Mouse (Mus musculus): ENCODE measurements at regions not wholly inside any gene's neighbourhood (a gene's known extent, or its start where the extent isn't known, plus 50 kb on each side); places are given as distances from the start of the nearest gene placed in this dataset.
"Not testable (repeated sequence)": the region's sequence is repeated elsewhere in the genome, so short reads cannot be mapped to it uniquely, and the experiment has no call there.

GRCm38 (mm10) chr3:21667349-21668143 is 408.9 kb upstream of the Tbl1xr1 start:
- DNase-seq (ENCODE audit: low spot score) = no peak
- no peaks in the 10 kb centered on the region for H3K36me3 ChIP-seq
- H3K27ac ChIP-seq = no peak overlapping the region; the same call in 1 of the 2 replicates
- no peaks in the 10 kb centered on the region for H3K27me3 ChIP-seq (ENCODE audit: low read depth, poor library complexity, severe bottlenecking)
- no peak overlapping the region for H3K4me3 ChIP-seq
- H3K4me1 ChIP-seq = peaks cover 12% of the 10 kb centered on the region
- H3K9me3 ChIP-seq (replicated peaks) = no peaks in the 10 kb centered on the region
- 62% methylated on average over 5 of the region's 5 CpGs for WGBS

GRCm38 (mm10) chr3:21671885-21672284 is 404.6 kb upstream of the Tbl1xr1 start:
- H3K36me3 ChIP-seq = no peaks in the 10 kb centered on the region
- no peaks in the 10 kb centered on the region for H3K27me3 ChIP-seq (ENCODE audit: low read depth, poor library complexity, severe bottlenecking)
- no peaks in the 10 kb centered on the region for H3K9me3 ChIP-seq (replicated peaks)
- no peak overlapping the region for H3K27ac ChIP-seq
- DNase-seq (ENCODE audit: low spot score) = no peak
- peaks cover 12% of the 10 kb centered on the region for H3K4me1 ChIP-seq
- H3K4me3 ChIP-seq = no peak overlapping the region
- 92% methylated on average over 2 of the region's 2 CpGs for WGBS

- Histone ChIP-seq H3K9me3 (replicated peaks) (no peaks in the 10 kb centered on the region), H3K4me3 (no peak overlapping the region), H3K27ac (no peak overlapping the region), H3K4me1 (peaks cover 7% of the 10 kb centered on the region), H3K27me3 (ENCODE audit: low read depth, poor library complexity, severe bottlenecking) (no peaks in the 10 kb centered on the region), H3K36me3 (no peaks in the 10 kb centered on the region)
- 83% methylated on average over 2 of the region's 2 CpGs for WGBS
- DNase-seq (ENCODE audit: low spot score) = no peak
Observed at GRCm38 (mm10) chr3:21672492-21672891, 404.0 kb upstream of the Tbl1xr1 start.

GRCm38 (mm10) chr3:21673466-21673865 is 403.0 kb upstream of the Tbl1xr1 start:
- WGBS = 83% methylated on average over 2 of the region's 2 CpGs
- Histone ChIP-seq H3K4me3 (no peak overlapping the region), H3K9me3 (replicated peaks) (no peaks in the 10 kb centered on the region), H3K36me3 (no peaks in the 10 kb centered on the region), H3K27me3 (ENCODE audit: low read depth, poor library complexity, severe bottlenecking) (no peaks in the 10 kb centered on the region), H3K4me1 (peaks cover 5% of the 10 kb centered on the region; the same call in 1 of the 2 replicates), H3K27ac (no peak overlapping the region)
- no peak for DNase-seq (ENCODE audit: low spot score)

- Histone ChIP-seq H3K9me3 (replicated peaks) (no peaks in the 10 kb centered on the region), H3K36me3 (no peaks in the 10 kb centered on the region), H3K27me3 (ENCODE audit: low read depth, poor library complexity, severe bottlenecking) (no peaks in the 10 kb centered on the region), H3K4me1 (no peaks in the 10 kb centered on the region), H3K4me3 (no peak overlapping the region), H3K27ac (no peak overlapping the region)
- DNase-seq (ENCODE audit: low spot score) = no peak
Observed at GRCm38 (mm10) chr3:21678265-21678664, 398.2 kb upstream of the Tbl1xr1 start.

- Histone ChIP-seq H3K27me3 (ENCODE audit: low read depth, poor library complexity, severe bottlenecking) (no peaks in the 10 kb centered on the region), H3K27ac (no peak overlapping the region), H3K4me1 (no peaks in the 10 kb centered on the region), H3K9me3 (replicated peaks) (no peaks in the 10 kb centered on the region), H3K36me3 (no peaks in the 10 kb centered on the region), H3K4me3 (no peak overlapping the region)
- DNase-seq (ENCODE audit: low spot score) = no peak
Observed at GRCm38 (mm10) chr3:21678734-21679133, 397.7 kb upstream of the Tbl1xr1 start.

- DNase-seq (ENCODE audit: low spot score); H3K4me3 ChIP-seq; H3K9me3 ChIP-seq (replicated peaks); H3K4me1 ChIP-seq; H3K27me3 ChIP-seq (ENCODE audit: low read depth, poor library complexity, severe bottlenecking); H3K27ac ChIP-seq; H3K36me3 ChIP-seq: not testable (repeated sequence)
- 78% methylated on average over 1 of the region's 1 CpGs for WGBS
Observed at GRCm38 (mm10) chr3:21697980-21698672, 378.3 kb upstream of the Tbl1xr1 start.

- DNase-seq (ENCODE audit: low spot score) = no peak
- H3K4me3 ChIP-seq = no peak overlapping the region
- WGBS = 100% methylated on average over 1 of the region's 1 CpGs
- H3K27ac ChIP-seq = no peak overlapping the region
- H3K4me1 ChIP-seq = no peaks in the 10 kb centered on the region
- no peaks in the 10 kb centered on the region for H3K9me3 ChIP-seq (replicated peaks)
- H3K36me3 ChIP-seq = no peaks in the 10 kb centered on the region
- no peaks in the 10 kb centered on the region for H3K27me3 ChIP-seq (ENCODE audit: low read depth, poor library complexity, severe bottlenecking)
Observed at GRCm38 (mm10) chr3:21699526-21699925, 376.9 kb upstream of the Tbl1xr1 start.

- Histone ChIP-seq H3K4me1 (no peaks in the 10 kb centered on the region), H3K4me3 (no peak overlapping the region), H3K27ac (no peak overlapping the region), H3K9me3 (replicated peaks) (no peaks in the 10 kb centered on the region), H3K36me3 (no peaks in the 10 kb centered on the region), H3K27me3 (ENCODE audit: low read depth, poor library complexity, severe bottlenecking) (no peaks in the 10 kb centered on the region)
- WGBS = 81% methylated on average over 1 of the region's 1 CpGs
- DNase-seq (ENCODE audit: low spot score) = no peak
Observed at GRCm38 (mm10) chr3:21700326-21700725, 376.1 kb upstream of the Tbl1xr1 start.

GRCm38 (mm10) chr3:21726747-21727505 is 349.5 kb upstream of the Tbl1xr1 start:
- Histone ChIP-seq H3K27ac (no peak overlapping the region), H3K9me3 (replicated peaks) (no peaks in the 10 kb centered on the region), H3K27me3 (ENCODE audit: low read depth, poor library complexity, severe bottlenecking) (no peaks in the 10 kb centered on the region), H3K4me1 (no peaks in the 10 kb centered on the region), H3K4me3 (no peak overlapping the region), H3K36me3 (no peaks in the 10 kb centered on the region)
- 84% methylated on average over 4 of the region's 4 CpGs for WGBS
- no peak for DNase-seq (ENCODE audit: low spot score)

- H3K4me1 ChIP-seq = no peaks in the 10 kb centered on the region
- no peak overlapping the region for H3K27ac ChIP-seq
- H3K36me3 ChIP-seq = no peaks in the 10 kb centered on the region
- WGBS = 74% methylated on average over 4 of the region's 4 CpGs
- H3K9me3 ChIP-seq (replicated peaks) = no peaks in the 10 kb centered on the region
- no peak for DNase-seq (ENCODE audit: low spot score)
- H3K27me3 ChIP-seq (ENCODE audit: low read depth, poor library complexity, severe bottlenecking) = no peaks in the 10 kb centered on the region
- no peak overlapping the region for H3K4me3 ChIP-seq
Observed at GRCm38 (mm10) chr3:21728019-21728418, 348.4 kb upstream of the Tbl1xr1 start.

GRCm38 (mm10) chr3:21729328-21729727 is 347.1 kb upstream of the Tbl1xr1 start:
- Histone ChIP-seq H3K9me3 (replicated peaks) (no peaks in the 10 kb centered on the region), H3K27ac (no peak overlapping the region), H3K27me3 (ENCODE audit: low read depth, poor library complexity, severe bottlenecking) (no peaks in the 10 kb centered on the region), H3K4me3 (no peak overlapping the region), H3K4me1 (no peaks in the 10 kb centered on the region), H3K36me3 (no peaks in the 10 kb centered on the region)
- 100% methylated on average over 1 of the region's 1 CpGs for WGBS
- no peak for DNase-seq (ENCODE audit: low spot score)

GRCm38 (mm10) chr3:21735688-21736087 is 340.8 kb upstream of the Tbl1xr1 start:
- not testable (repeated sequence) for H3K27me3 ChIP-seq (ENCODE audit: low read depth, poor library complexity, severe bottlenecking); H3K36me3 ChIP-seq; H3K4me1 ChIP-seq; H3K4me3 ChIP-seq; H3K27ac ChIP-seq; DNase-seq (ENCODE audit: low spot score); H3K9me3 ChIP-seq (replicated peaks)
- 94% methylated on average over 2 of the region's 2 CpGs for WGBS
